Mouse (Mus musculus) gastrocnemius, adult 2 months (tissue): ENCODE measurements at regions not wholly inside any gene's neighbourhood (a gene's known extent, or its start where the extent isn't known, plus 50 kb on each side); places are given as distances from the start of the nearest gene placed in this dataset. TPM values are rescaled to one million over a fixed set of nuclear protein-coding genes. Genes with fewer than 3 reads are reported as not detected.

Experiments used
- DNase-seq: peaks from one replicate; pipeline ENCODE4 v3.0.0; 2022
- H3K27ac ChIP-seq: fragments of 200-600 bp; 2 replicates; pipeline ENCODE4 v1.8.1; 2022; ENCODE audit warnings: mild to moderate bottlenecking
- H3K4me3 ChIP-seq: fragments of 200-600 bp; 2 replicates; pipeline ENCODE4 v1.8.1; 2022; ENCODE audit warnings: mild to moderate bottlenecking, moderate library complexity
- CTCF ChIP-seq: fragments of 200-600 bp; IDR thresholded peaks from 2 replicates; pipeline ENCODE4 v1.8.1; 2022; ENCODE audit warnings: antibody characterized with exemption, mild to moderate bottlenecking, moderate library complexity
- intact Hi-C: fragments of 180-260 bp; cut with DNase I; formaldehyde crosslinking; loops from one replicate; pipeline ENCODE4 v1.15.1; 2025
- microRNA-seq: library from miRNA; unstranded; fragments of <30 nt; microRNA quantifications from one replicate; pipeline ENCODE4 v1.2.0, GENCODE M21; 2021

DNA sequence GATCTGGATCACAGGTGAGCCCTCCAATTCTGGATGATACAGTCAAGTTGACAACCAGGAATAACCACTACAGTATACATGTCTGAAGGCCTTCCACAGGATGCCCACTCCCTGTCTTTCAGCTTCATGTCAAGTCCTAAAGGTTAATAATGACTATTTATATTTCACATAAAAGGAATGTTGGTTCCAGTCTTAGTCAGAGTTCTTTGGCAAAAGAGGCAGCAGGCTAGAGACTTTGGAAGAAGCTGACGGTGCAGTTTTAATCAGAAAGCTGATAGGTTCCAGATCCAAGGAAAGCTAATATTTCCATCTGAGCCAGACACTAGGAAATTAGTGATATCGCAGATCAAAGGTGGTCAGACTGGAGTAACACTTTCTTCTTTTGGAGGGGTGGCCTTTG is 91.4 kb upstream of the Runx1 start:
- no peak overlapping the region for H3K4me3 ChIP-seq

GRCm38 (mm10) chr16:92915651-92916050 is 89.7 kb upstream of the Runx1 start:
- Histone ChIP-seq H3K4me3 (no peak overlapping the region), H3K27ac (no peak overlapping the region)
- no peak for DNase-seq
- intact Hi-C loops: no loop called here
- TF ChIP-seq CTCF: no peak

More for the DNA sequence above, 91.4 kb upstream of the Runx1 start:
- no peak for TF ChIP-seq CTCF
- H3K27ac ChIP-seq: no peak overlapping the region
- DNase-seq: no peak
- intact Hi-C loops: no loop called here

- no peak overlapping the region for H3K27ac ChIP-seq
- no peak for TF ChIP-seq CTCF
- no peak overlapping the region for H3K4me3 ChIP-seq
- DNase-seq: no peak
- intact Hi-C loops: no loop called here
These were observed 80.9 kb upstream of the Runx1 start for GRCm38 (mm10) chr16:92906873-92907272.

- Histone ChIP-seq H3K4me3 (no peak overlapping the region), H3K27ac (no peak overlapping the region)
- no peak for TF ChIP-seq CTCF
- no peak for DNase-seq
- intact Hi-C loops: no loop called here
These were observed 79.7 kb upstream of the Runx1 start for GRCm38 (mm10) chr16:92905626-92906025.

DNA sequence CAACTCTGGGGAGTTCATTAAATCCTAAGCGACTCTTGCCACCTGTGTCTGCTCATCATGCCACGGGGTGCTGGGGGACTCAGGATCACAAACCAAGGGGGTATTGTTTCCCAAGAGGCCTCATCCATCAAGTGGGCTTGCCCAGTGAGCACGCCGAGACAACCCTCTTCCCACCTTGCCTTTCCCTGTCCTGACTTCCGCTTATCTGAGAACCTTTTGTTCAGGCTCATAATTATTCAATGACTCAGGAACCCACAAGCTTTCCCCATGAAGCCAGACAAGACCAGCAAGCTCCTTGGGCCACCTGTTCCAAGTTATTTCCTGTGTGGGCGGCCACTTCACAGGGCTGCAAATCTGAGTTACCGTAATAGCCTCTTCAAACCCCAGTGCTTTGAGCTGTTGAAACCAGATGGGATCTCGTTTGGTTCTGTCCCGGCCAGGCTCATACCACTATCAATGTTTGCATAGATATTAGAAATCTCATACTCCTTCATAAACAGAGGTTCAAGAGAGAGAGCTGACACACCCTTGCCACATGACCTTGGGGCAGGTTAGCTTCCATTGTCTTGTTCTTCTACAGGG is 78.0 kb upstream of the Runx1 start:
- TF ChIP-seq CTCF: no peak
- intact Hi-C loops: no loop called here
- H3K4me3 ChIP-seq: no peak overlapping the region
- DNase-seq: no peak
- H3K27ac ChIP-seq: no peak overlapping the region

GRCm38 (mm10) chr16:92903486-92903885 is 77.5 kb upstream of the Runx1 start:
- Histone ChIP-seq H3K4me3 (no peak overlapping the region), H3K27ac (no peak overlapping the region)
- intact Hi-C loops: no loop called here
- no peak for DNase-seq
- no peak for TF ChIP-seq CTCF

DNA sequence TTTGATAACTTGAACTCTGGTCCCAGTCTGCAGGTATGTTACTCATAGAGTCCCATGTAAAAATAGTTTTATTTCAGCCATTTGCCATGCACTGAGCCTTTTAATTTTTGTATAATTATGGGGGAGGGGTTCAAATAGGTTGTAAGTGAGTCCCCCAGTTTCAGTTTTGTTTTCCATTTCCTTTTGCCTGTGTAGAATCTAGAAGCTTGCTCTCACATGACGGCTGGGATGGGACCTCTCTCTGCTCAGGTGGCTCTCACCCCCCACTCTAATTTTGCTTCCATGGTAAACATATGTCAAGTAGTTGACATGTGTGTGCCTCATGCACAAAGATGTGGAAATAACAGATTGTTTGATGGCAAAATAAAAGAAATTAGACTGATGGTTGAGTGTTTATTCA is 73.8 kb upstream of the Runx1 start:
- intact Hi-C loops: no loop called here
- TF ChIP-seq CTCF: no peak

DNA sequence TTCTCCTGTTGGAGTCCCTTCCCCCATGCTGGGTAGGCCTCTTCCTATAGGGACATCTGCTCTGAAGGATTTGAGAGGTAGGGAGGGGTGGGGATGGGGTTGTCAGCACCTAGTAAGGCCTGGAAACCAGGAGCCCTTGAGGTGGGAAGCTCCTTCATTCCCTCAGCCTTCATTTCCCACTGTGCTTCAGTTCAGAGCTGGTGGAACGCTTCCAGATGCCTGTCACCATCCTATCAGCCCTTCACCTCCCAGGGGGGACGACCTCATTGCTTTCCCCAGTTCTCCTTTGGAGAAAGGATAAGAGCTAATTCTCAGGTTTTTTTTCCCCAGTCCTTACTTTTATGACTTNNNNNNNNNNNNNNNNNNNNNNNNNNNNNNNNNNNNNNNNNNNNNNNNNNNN is 65.8 kb upstream of the Runx1 start:
- Histone ChIP-seq H3K4me3 (no peak overlapping the region), H3K27ac (no peak overlapping the region)
- no peak for DNase-seq
- intact Hi-C loops: no loop called here
- no peak for TF ChIP-seq CTCF

More for the DNA sequence above, 73.8 kb upstream of the Runx1 start:
- Histone ChIP-seq H3K4me3 (no peak overlapping the region), H3K27ac (no peak overlapping the region)
- no peak for DNase-seq

DNA sequence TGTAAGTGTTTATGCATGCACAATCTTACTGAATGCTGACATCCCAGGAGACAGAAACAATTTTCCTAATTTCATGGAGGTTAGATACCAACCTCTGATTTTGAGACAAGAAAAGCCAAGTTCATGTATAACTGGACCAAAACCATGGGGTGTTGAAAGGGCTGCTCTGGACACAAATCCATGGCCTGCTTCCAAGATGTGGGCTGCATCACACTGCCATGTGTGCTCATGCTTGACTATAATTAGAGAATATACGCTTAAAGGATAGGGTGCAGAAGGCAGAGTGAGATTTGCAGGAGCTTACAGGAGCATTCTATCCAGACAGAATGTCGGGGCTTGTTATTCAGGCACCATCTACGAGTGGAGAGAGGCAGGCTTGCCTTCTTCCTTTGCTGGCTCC is 64.8 kb upstream of the Runx1 start:
- Histone ChIP-seq H3K4me3 (no peak overlapping the region), H3K27ac (no peak overlapping the region)
- intact Hi-C loops: no loop called here
- no peak for DNase-seq
- no peak for TF ChIP-seq CTCF

GRCm38 (mm10) chr16:92889537-92889936 is 63.6 kb upstream of the Runx1 start:
- intact Hi-C loops: no loop called here
- TF ChIP-seq CTCF: no peak
- no peak overlapping the region for H3K4me3 ChIP-seq
- no peak overlapping the region for H3K27ac ChIP-seq
- no peak for DNase-seq

DNA sequence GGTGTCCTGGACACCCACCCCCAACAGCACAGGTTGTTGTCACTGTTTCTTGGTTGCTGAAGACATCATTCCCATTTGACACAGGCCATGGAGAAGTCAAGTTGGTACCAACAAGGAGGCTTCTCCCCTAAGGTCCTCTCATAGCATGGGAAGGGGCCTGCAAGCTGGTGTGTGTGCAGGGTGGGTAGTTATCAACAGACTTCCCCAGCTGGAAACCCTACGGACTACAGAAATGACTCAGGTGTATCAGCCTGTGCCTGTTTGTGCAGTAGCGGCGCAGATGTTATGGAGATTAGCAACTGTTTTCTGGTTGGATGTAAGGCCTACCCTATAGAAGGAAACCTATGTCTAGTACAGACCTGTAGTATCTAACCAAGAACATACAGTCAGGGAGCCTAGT is 60.3 kb upstream of the Runx1 start:
- DNase-seq: no peak
- no peak for TF ChIP-seq CTCF
- Histone ChIP-seq H3K27ac (no peak overlapping the region), H3K4me3 (no peak overlapping the region)
- intact Hi-C loops: no loop called here

GRCm38 (mm10) chr16:92883821-92884272 is 57.9 kb upstream of the Runx1 start:
- no peak for TF ChIP-seq CTCF
- Histone ChIP-seq H3K27ac (no peak overlapping the region), H3K4me3 (no peak overlapping the region)
- intact Hi-C loops: no loop called here
- DNase-seq: no peak

GRCm38 (mm10) chr16:92880356-92881043 is 54.6 kb upstream of the Runx1 start:
- H3K4me3 ChIP-seq: no peak overlapping the region
- no peak for DNase-seq
- intact Hi-C loops: no loop called here
- no peak overlapping the region for H3K27ac ChIP-seq
- TF ChIP-seq CTCF: no peak

GRCm38 (mm10) chr16:92878081-92878480 is 52.1 kb upstream of the Runx1 start:
- Histone ChIP-seq H3K4me3 (no peak overlapping the region), H3K27ac (no peak overlapping the region)
- TF ChIP-seq CTCF: no peak
- intact Hi-C loops: no loop called here
- no peak for DNase-seq

Small RNAs in the stretch of these regions (microRNA-seq; reads per million reads assigned to microRNA genes)
- gene Gm28003 (not detected), gene Mir802 (not detected)
